Mouse (Mus musculus) adrenal gland (tissue): ENCODE measurements around the gene Scgb3a1.

Experiments
- intact Hi-C: fragments of 180-260 bp; cut with DNase I; formaldehyde crosslinking; loops from one replicate; pipeline ENCODE4 v1.15.1; 2025
- long read RNA-seq, 2 experiments: library from polyadenylated mRNA; unstranded; transcript quantifications; one replicate each; pipeline ENCODE4 v2.0.0; 2020; ENCODE audit warnings: borderline replicate concordance in 1 of 2; ENCODE audit not compliant: insufficient replicate concordance in 1 of 2

Scgb3a1 gene
- long read RNA-seq, experiment 1: 0 reads
- long read RNA-seq, experiment 2: 0 reads

DNA sequence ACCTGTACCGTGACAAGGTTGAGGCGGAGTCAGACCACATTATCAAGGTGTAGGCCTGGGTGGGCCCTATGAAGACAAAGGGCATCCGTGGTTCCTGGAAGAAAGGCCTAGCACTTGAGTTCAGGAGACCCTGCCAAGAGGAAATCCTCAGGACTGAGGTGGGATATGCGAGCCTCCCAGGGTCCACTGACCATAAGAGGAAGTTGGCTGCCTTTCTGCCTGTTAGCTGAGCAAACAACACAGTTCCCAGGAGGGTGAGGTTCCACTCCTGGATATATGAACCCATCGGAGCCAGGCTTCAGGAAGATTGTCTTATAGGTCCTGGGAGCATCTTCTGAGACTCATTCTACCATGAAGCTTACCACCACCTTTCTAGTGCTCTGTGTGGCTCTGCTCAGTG is at the start of gene Scgb3a1:
TSS of gene Scgb3a1 (plus strand) at position 301 of the 400 bp plus-strand sequence.
- intact Hi-C loops: no loop called here

GRCm38 (mm10) chr11:49615856-49616725 is 47.3 kb upstream of the Scgb3a1 start:
- intact Hi-C loops: no loop called here

DNA sequence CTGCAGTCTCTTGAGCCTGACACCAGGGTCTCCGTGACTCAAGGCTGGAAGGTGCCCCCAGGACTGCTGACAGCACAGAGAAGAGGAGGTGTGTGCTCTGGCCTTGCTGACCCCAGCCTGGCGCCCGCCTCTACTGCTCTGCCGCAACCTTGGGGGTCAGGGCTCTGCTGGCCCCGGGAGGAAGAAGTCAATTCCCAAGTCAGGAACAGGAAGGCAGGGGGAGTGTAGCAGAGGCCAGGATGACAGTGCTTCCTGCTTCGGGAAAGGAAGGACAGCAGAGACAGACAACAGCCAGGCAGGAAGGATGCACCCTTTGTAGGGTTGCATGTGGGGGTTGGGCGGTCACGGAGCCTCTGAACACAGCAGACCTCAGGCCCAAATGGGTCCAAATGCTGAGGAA is 44.9 kb upstream of the Scgb3a1 start:
- intact Hi-C loops: no loop called here

DNA sequence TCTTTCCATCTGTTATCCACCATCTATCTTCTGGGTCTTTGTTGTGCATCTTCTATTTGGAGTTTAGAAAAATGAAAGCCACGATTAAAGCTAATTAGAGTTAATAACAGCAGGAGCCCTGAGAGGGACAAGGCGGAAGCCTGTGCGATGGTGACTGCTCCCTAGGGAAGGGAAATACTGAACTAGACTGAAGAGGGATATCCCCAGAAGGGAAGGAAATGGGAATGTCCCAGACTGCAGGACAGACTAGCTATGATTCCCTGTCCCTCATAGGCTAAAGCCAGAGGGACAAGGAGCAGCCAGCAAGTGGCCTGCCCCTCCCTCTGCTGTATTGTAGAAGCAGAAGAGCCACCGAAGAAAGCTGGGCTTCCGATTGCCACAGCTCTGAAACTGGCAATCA is 41.5 kb upstream of the Scgb3a1 start:
- intact Hi-C loops: no loop called here

DNA sequence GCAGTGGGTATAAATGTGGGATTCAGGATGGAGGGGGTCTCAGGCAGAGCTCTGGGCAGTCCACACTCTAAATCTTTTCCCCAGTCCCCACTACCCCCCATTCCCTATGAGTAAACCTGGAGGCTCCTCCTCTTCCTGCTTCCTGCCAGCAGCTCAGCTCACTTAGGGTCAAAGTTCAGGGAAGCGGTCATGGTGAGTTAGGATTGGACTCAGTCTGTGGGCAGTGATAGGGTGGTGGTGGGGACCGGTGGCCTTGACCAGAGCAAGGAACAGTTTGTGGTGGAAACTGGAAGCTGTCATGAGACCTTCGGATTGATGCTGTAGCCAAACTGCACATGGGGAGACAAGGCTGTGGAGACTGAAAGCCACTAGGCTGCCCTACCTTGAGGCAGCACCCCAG is 39.3 kb upstream of the Scgb3a1 start:
- intact Hi-C loops: no loop called here

DNA sequence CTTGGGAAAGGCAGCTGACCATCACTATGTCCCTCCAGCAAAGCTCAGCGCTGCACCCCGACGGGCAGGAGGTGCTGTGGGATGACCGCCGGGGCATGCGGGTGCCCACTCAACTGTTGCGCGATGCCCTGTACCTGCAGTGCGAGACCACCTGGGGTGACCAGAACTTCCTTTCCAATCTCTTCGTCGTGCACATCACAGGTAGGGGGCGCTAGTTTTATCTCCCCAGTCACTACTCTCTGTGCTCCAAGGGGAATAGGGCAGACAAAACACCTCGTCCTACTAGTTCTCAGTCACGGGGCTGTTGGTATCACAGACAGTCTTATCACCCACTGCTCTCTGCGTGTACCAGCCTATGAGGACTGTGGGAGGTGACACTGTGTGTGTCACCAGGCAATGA is 37.5 kb upstream of the Scgb3a1 start:
- intact Hi-C loops: no loop called here

DNA sequence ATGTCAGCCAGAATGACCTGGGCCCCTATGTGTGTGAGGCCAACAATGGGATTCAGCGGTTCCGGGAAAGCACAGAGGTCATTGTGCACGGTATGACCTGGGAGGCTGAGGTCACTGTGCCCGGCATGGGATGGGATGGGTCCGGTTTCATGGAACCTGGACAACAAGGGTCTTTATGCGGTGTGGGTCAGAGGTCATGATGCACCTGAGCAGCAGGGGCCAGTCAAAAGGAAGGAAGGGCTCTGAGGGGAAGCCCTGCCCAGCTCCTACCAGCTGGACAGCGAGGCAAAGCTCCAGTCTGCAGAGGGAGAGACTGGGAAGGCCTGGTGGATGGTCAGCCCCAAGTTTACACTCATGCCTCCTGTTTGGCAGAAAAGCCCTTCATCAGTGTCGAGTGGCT is 36.7 kb upstream of the Scgb3a1 start:
- intact Hi-C loops: no loop called here

GRCm38 (mm10) chr11:49631154-49631553 is 32.3 kb upstream of the Scgb3a1 start:
- intact Hi-C loops: no loop called here

DNA sequence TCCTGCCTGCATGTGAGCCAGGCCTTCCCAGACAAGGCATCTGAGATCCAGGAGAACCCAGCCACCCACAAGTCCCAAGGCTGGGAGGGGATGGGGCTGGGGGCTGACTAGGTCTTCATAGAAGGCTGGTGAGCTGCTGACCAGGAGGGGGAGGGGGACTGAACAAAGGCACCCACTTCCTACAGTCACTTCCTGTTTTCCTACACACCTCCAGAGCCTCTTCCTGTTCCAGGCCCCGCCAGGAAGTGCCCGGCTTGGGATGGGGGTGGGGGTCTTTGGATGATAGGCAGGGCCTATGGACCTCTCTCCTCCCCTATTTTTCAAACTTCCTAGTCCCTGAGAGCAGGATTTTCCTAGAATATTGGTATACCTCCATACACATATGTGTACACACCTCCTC is 31.2 kb upstream of the Scgb3a1 start:
- intact Hi-C loops: no loop called here

GRCm38 (mm10) chr11:49634101-49634500 is 29.3 kb upstream of the Scgb3a1 start:
- intact Hi-C loops: no loop called here

- intact Hi-C loops: no loop called here
Observed at GRCm38 (mm10) chr11:49635671-49636070, 27.7 kb upstream of the Scgb3a1 start.

- intact Hi-C loops: no loop called here
Observed at GRCm38 (mm10) chr11:49636449-49636848, 27.0 kb upstream of the Scgb3a1 start.

GRCm38 (mm10) chr11:49645677-49646076 is 17.7 kb upstream of the Scgb3a1 start:
- intact Hi-C loops: no loop called here

- intact Hi-C loops: loop anchor here (5.0 kb wide), 1 partner anchor 77 kb away; no protein-coding TSS in a partner anchor
Observed at GRCm38 (mm10) chr11:49650113-49650993, 13.1 kb upstream of the Scgb3a1 start.

DNA sequence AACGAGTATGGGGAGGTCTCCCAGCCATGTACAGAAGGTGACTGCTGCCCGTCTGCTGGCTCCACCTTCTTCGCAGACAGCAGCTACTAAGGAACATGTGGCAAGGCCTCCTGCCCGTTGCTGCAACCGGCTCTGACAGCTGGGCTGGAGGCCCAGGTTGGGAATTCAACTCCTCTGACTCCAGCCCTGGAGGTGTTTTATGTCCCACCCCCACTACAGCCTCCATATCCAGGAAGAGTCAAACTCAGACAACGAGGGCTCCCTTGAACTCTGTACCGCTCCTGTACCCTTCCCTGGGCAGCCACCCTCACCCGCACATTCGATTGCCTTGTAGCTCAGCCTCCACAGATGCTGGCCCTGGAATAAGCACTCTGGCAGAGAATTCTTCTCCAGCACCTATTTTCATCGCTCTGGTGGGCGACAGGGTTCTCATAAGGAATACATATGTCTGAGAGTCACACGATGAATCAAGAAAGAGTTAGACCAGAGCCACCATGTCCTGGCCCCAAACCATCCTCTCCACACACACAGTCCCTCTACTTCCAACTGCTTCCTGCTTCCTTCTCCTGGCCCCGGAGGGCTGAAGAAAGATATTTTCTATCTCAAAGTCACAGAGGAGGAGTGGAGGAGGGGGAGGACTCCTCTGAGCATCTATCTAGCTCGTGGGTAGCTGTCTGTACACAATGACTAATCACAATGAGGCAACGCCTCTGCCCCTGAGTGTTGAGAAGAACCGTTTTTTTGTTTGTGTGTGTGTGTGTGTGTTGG is 12.2 kb upstream of the Scgb3a1 start:
- intact Hi-C loops: loop anchor here (5.0 kb wide), 1 partner anchor 76 kb away; no protein-coding TSS in a partner anchor

DNA sequence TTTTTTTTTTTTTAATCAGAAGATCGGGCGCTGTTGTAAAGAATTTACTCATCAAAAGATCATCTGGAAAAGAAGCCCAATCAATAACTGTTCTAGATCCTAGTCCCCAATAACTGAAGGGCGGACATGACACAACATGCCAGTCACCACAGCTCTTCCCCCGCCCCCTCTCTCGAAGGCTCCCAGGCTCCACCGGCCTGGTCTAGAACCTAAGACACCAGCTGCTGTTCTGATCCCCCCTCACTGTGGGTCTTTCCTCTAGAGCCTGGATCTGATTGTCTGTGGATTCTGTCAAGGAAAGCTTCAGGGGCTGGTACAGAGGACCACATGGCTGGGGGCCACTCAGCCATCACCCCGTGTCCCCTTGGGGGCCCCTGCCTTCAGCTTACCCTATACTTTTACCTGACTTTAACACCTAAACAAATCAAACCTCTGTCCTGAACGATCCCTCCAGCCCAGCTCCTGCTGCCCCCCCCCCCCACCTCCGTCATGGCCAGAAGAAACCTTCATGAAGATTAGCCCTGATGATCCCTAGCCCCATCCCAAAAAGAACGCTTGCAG is 11.6 kb upstream of the Scgb3a1 start:
- intact Hi-C loops: loop anchor here (2.0 to 5.0 kb wide), 2 partner anchors 75 to 219 kb away; no protein-coding TSS in a partner anchor

DNA sequence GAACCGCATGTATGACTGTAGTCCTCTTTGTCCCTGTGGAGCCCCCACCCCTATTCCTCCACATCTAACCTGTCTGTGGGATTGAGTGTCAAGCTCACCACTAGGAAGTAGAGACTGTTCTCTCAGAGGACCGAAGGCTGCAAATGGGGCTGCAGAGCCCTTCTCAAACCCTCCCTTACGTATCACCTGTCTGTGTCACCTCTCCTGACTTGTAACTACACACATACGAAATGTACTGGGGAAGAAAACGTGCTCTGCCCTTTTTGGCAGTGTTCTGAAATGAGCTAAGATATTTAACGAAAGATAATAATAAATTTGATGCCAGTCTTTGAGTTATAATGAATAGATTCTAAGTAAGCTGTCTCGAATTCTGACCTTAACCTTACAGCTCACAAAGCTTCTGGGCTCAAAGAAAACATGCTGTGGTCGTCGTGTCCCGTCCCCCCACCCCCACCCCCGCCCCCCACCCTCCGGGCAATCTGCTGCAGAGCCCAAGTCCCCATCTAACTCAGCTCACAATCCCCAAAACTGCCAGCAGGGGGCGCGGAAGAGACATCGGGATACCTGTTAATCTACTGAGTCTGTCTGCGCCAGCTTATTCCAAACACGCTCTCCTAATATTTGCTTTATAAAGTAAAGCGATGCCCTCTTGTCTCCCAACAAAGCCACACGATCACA is 10.9 kb upstream of the Scgb3a1 start:
- intact Hi-C loops: loop anchor here (2.0 to 5.0 kb wide), 2 partner anchors 75 to 218 kb away; no protein-coding TSS in a partner anchor

GRCm38 (mm10) chr11:49653079-49653408 is 10.4 kb upstream of the Scgb3a1 start:
- intact Hi-C loops: loop anchor here (2.0 to 5.0 kb wide), 2 partner anchors 74 to 218 kb away; no protein-coding TSS in a partner anchor

DNA sequence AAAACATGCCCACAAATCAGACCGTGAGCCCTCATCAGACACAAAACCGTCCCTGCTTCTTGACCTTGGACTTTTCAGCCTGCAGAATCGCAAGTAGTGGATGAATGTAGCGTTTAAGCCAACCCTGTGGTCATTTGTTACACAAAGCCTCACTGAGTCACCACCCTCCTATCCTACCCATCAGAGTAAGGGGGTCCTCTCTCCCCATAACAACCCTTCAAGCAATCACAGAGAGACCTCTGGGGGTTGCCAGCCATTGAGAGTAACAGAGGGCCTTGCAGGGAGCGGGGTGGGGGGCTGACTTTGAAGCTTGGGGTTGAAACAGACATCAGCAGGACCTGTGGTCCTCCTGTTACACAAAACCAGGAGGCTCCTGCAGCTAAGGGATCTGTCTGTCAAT is 8.8 kb upstream of the Scgb3a1 start:
- intact Hi-C loops: loop anchor here (5.0 kb wide), 1 partner anchor 73 kb away; no protein-coding TSS in a partner anchor

DNA sequence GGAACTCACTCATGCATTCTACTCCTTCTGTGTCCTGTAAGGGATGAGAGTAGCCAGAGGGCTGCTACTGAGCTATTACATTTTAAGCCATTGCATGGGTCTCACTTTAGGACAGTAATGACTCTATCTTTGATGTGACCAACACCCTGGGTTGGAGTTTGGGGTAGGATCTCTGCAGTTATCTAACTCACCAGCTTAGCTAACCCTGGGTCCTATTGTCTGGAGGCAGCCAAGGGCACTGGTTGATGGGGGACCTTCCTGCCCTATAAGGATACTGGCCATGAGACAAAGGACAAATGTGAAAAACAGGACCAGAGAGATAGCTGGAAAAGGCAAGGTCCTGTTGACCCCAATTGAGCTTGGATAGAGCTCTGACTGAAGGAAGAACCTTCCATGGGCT is 7.9 kb upstream of the Scgb3a1 start:
- intact Hi-C loops: no loop called here
